Mouse (Mus musculus) bone marrow macrophage, adult 2 months (primary cell): ENCODE results near the gene Arhgef9.

Source experiments
- CTCF ChIP-seq: IDR thresholded peaks from 2 replicates; pipeline ENCODE4 v1.5.1; 2012; ENCODE audit warnings: low read depth, mild to moderate bottlenecking, low read length, moderate library complexity
- POLR2A ChIP-seq: IDR thresholded peaks from 2 replicates; pipeline ENCODE4 v1.6.1; 2012; ENCODE audit warnings: mild to moderate bottlenecking, low read depth, low read length, borderline replicate concordance

- TF ChIP-seq POLR2A (no peak), CTCF (peak; percentile 45; the same call in 1 of the 2 replicates)
Observed at GRCm38 (mm10) chrX:95175978-95176377, 20.7 kb downstream of the Arhgef9 start.
